ENCODE assay signal across 13 mouse cellular contexts in genomic region chr6:49633470-49634095, GRCm38 (mm10).
DNase-seq lines count a peak whose midpoint lies in the region; ATAC-seq lines count a peak whose summit lies in the region.
"Had no signal": no experiment of that assay in that cellular context is flagged by ENCODE, and none has a peak within 500 bp of the region (broad histone marks: within the 10 kb centered on the region; RNA-seq: fewer than 3 reads in every experiment).

No protein-coding gene starts in this region.

- no peaks in the 10 kb centered on the region for H3K9me3 ChIP-seq in forebrain, embryonic 13.5 days (replicated peaks)
- no peaks in the 10 kb centered on the region for H3K9me3 ChIP-seq in forebrain, embryonic 11.5 days (ENCODE audit: control insufficient read depth, low read length)
- no peaks in the 10 kb centered on the region for H3K9me3 ChIP-seq in limb, embryonic 10.5 days (replicated peaks)
- H3K9me3 ChIP-seq: limb, embryonic 12.5 days; stomach, embryonic 15.5 days had no signal

- DNase-seq in forebrain, embryonic 11.5 days (ENCODE audit: low spot score), result no peak
- DNase-seq in embryo, embryonic 9.5 days (ENCODE audit: extremely low spot score), result peak; percentile 4
- peak; percentile 22 for DNase-seq in induced T-regulatory cell, adult 2 months (ENCODE audit: low read depth)
- DNase-seq in limb, embryonic 10.5 days (ENCODE audit: low spot score), result peak; percentile 31
- DNase-seq in lung, postnatal 14 days, result no peak
- DNase-seq in cerebellum, adult 11-12 months, result no peak
- DNase-seq: cerebellum, adult 18-20 months; heart, postnatal 4 days; lung, postnatal 4 days had no signal

- peak; percentile 90 for ATAC-seq in forebrain, embryonic 13.5 days
- ATAC-seq in forebrain, embryonic 11.5 days (replicated peaks; ENCODE audit: low FRiP score), result no peak
- no peak for ATAC-seq in monocyte, adult 5-6 weeks (replicated peaks; ENCODE audit: insufficient number of reproducible peaks, low FRiP score, low TSS enrichment, poor library complexity, severe bottlenecking)

- H3K4me3 ChIP-seq in forebrain, embryonic 13.5 days, result no peak overlapping the region
- H3K4me3 ChIP-seq in forebrain, embryonic 11.5 days (ENCODE audit: low read depth, low read length), result no peak overlapping the region
- H3K4me3 ChIP-seq in limb, embryonic 10.5 days, result no peak overlapping the region
- H3K4me3 ChIP-seq: limb, embryonic 12.5 days; stomach, embryonic 15.5 days had no signal

- H3K4me1 ChIP-seq in forebrain, embryonic 13.5 days, result no peaks in the 10 kb centered on the region
- H3K4me1 ChIP-seq in forebrain, embryonic 11.5 days (replicated peaks; ENCODE audit: control insufficient read depth, insufficient read depth, low read length), result no peaks in the 10 kb centered on the region
- peaks cover 14% of the 10 kb centered on the region for H3K4me1 ChIP-seq in limb, embryonic 10.5 days
- H3K4me1 ChIP-seq: stomach, embryonic 15.5 days had no signal

- H3K9ac ChIP-seq in forebrain, embryonic 13.5 days, result no peak overlapping the region
- no peak overlapping the region for H3K9ac ChIP-seq in forebrain, embryonic 11.5 days (ENCODE audit: low read length)
- H3K9ac ChIP-seq: limb, embryonic 12.5 days; stomach, embryonic 15.5 days had no signal

- peak overlapping the region; percentile 27; the same call in 1 of the 2 replicates for H3K27ac ChIP-seq in forebrain, embryonic 13.5 days
- H3K27ac ChIP-seq in forebrain, embryonic 11.5 days (ENCODE audit: low read depth, low read length), result no peak overlapping the region
- H3K27ac ChIP-seq in limb, embryonic 10.5 days, result no peak overlapping the region
- H3K27ac ChIP-seq: limb, embryonic 12.5 days; stomach, embryonic 15.5 days had no signal

- WGBS in forebrain, embryonic 13.5 days, result 58% methylated on average over 5 of the region's 5 CpGs
- 58% methylated on average over 5 of the region's 5 CpGs for WGBS in forebrain, embryonic 11.5 days
- WGBS in limb, embryonic 10.5 days, result 44% methylated on average over 5 of the region's 5 CpGs

- H3K4me2 ChIP-seq in forebrain, embryonic 13.5 days, result no peak overlapping the region
- no peak overlapping the region for H3K4me2 ChIP-seq in forebrain, embryonic 11.5 days (ENCODE audit: low read depth, low read length, severe bottlenecking)
- H3K4me2 ChIP-seq: limb, embryonic 12.5 days; stomach, embryonic 15.5 days had no signal

- H3K36me3 ChIP-seq in forebrain, embryonic 13.5 days (ENCODE audit: poor library complexity, severe bottlenecking), result no peaks in the 10 kb centered on the region
- no peaks in the 10 kb centered on the region for H3K36me3 ChIP-seq in forebrain, embryonic 11.5 days (ENCODE audit: control insufficient read depth, insufficient read depth, low read length)
- no peaks in the 10 kb centered on the region for H3K36me3 ChIP-seq in limb, embryonic 10.5 days
- H3K36me3 ChIP-seq: limb, embryonic 12.5 days; stomach, embryonic 15.5 days had no signal

- H3K27me3 ChIP-seq in forebrain, embryonic 13.5 days, result no peaks in the 10 kb centered on the region
- H3K27me3 ChIP-seq in forebrain, embryonic 11.5 days (ENCODE audit: control insufficient read depth, insufficient read depth, low read length), result no peaks in the 10 kb centered on the region
- H3K27me3 ChIP-seq in limb, embryonic 10.5 days (ENCODE audit: low read depth, poor library complexity, severe bottlenecking), result no peaks in the 10 kb centered on the region
- H3K27me3 ChIP-seq: limb, embryonic 12.5 days; stomach, embryonic 15.5 days had no signal

Comparison
In these comparisons a context has a peak if more than half of its experiments do, and no peak if none do; other contexts are left out.
1. DNase-seq: peak in embryo, embryonic 9.5 days (single experiment), induced T-regulatory cell, adult 2 months (single experiment) and limb, embryonic 10.5 days (single experiment); none in forebrain, embryonic 11.5 days (single experiment), lung, postnatal 14 days (single experiment) and cerebellum, adult 11-12 months (single experiment).